Mouse (Mus musculus) G1E (cell line): ENCODE results near the gene Vmn1r29.

Source experiments
- CTCF ChIP-seq: IDR thresholded peaks from 2 replicates; pipeline ENCODE4 v1.5.1; 2012; ENCODE audit warnings: low read depth, low read length, inconsistent platforms, mixed read lengths
- POLR2AphosphoS5 ChIP-seq: IDR thresholded peaks from 2 replicates; pipeline ENCODE4 v1.6.1; 2012; ENCODE audit warnings: low read depth, low read length, inconsistent platforms; ENCODE audit not compliant: insufficient replicate concordance

GRCm38 (mm10) chr6:58292201-58292600, 9.1 kb upstream of the Vmn1r29 start:
- TF ChIP-seq CTCF (no peak), POLR2AphosphoS5 (no peak)
